Mouse (Mus musculus) lung, embryonic 14.5 days (tissue): ENCODE measurements around the gene Nsmce4a. TPM values are rescaled to one million over a fixed set of nuclear protein-coding genes. Genes with fewer than 3 reads are reported as not detected.

ENCODE experiments used
- ATAC-seq: fragments of 200-750 bp; cut with Nextera tagmentation; 2 replicates; pipeline ENCODE4 v1.8.0; 2017; ENCODE audit warnings: mild to moderate bottlenecking, moderate TSS enrichment, moderate library complexity; ENCODE audit not compliant: insufficient read depth
- DNase-seq: peaks from one replicate; pipeline ENCODE4 v3.0.0-alpha.2; 2015
- H3K27ac ChIP-seq: fragments of 300-500 bp; sonication (generic); 2 replicates; pipeline ENCODE4 v1.5.1; 2014; ENCODE audit warnings: low read depth, mild to moderate bottlenecking, moderate library complexity
- H3K27me3 ChIP-seq: fragments of 300-500 bp; sonication (generic); 2 replicates; pipeline ENCODE4 v1.6.1; 2014; ENCODE audit warnings: low read length, control low read depth; ENCODE audit not compliant: insufficient read depth
- H3K36me3 ChIP-seq: fragments of 300-500 bp; sonication (generic); 2 replicates; pipeline ENCODE4 v1.6.1; 2014; ENCODE audit warnings: control low read depth; ENCODE audit not compliant: insufficient read depth
- H3K4me1 ChIP-seq: fragments of 300-500 bp; sonication (generic); 2 replicates; pipeline ENCODE4 v1.6.1; 2014; ENCODE audit warnings: antibody characterized with exemption, control low read depth; ENCODE audit not compliant: insufficient read depth
- H3K4me2 ChIP-seq: fragments of 300-500 bp; sonication (generic); 2 replicates; pipeline ENCODE4 v1.6.1; 2014; ENCODE audit warnings: mild to moderate bottlenecking
- H3K4me3 ChIP-seq: fragments of 300-500 bp; sonication (generic); 2 replicates; pipeline ENCODE4 v1.5.1; 2014; ENCODE audit warnings: low read depth, low read length
- H3K9ac ChIP-seq: fragments of 300-500 bp; sonication (generic); 2 replicates; pipeline ENCODE4 v1.6.1; 2014
- H3K9me3 ChIP-seq: fragments of 300-500 bp; sonication (generic); 2 replicates; pipeline ENCODE4 v1.6.1; 2016; ENCODE audit warnings: low read depth, low read length, control low read depth
- CTCF ChIP-seq: IDR thresholded peaks from 2 replicates; pipeline ENCODE4 v1.5.1; 2016; ENCODE audit warnings: antibody characterized with exemption, low read depth
- whole genome bisulfite sequencing: fragments of 180-500 bp; shearing (Covaris S2); extraction: QIAGEN DNeasy Blood & Tissue Kit; methylation state at CpG from one replicate; pipeline ENCODE4 v1.1.7; 2014; 5-methylcytosine and 5-hydroxymethylcytosine counted together
- polyA plus RNA-seq: library from polyadenylated mRNA; unstranded; fragments of >200 nt; fragmentation: Nextera tagmentation; extraction: Ambion mirVana; gene quantifications from 2 replicates; pipeline ENCODE4 v1.2.1, GENCODE M21; 2014

Nsmce4a gene
- polyA plus RNA-seq, 1 experiment from 2014 or later = 192 TPM

DNA sequence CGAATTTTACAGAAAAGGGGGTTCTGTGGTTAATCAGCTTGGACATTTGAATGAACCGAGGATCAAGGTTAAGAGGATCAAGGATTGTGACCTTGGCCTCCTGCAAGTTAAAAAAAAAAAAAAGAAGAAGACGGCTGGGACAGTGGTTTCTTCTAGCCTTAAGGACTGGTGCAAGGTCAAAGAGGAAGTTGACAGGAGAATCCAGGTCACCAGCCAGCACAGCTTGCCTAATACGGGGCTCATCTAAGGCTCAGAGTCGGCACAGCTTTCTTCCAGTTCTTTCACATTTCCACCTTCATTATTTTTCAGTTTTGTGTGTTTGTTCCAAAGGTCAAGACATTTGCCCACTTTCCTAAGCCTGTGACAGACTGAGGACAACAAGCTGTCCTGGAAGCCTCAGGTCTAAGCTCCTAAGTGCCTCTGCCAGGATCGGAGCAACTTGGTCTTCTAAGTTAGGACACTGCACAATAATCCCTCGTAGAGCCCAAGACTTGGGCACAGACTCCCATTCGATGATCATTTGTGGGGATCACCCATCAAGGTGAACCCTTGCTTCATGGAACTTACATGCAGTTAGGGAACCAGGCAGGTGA is 18.0 kb upstream of the Nsmce4a start:
- Histone ChIP-seq H3K27ac (no peak overlapping the region; the same call in 1 of the 2 replicates), H3K9ac (no peak overlapping the region), H3K4me1 (no peaks in the 10 kb centered on the region), H3K36me3 (no peaks in the 10 kb centered on the region), H3K4me3 (no peak overlapping the region), H3K4me2 (no peak overlapping the region), H3K27me3 (no peaks in the 10 kb centered on the region), H3K9me3 (no peaks in the 10 kb centered on the region)
- no peak for DNase-seq
- WGBS = 54% methylated on average over 8 of the region's 8 CpGs
- TF ChIP-seq CTCF = no peak
- no peak for ATAC-seq

DNA sequence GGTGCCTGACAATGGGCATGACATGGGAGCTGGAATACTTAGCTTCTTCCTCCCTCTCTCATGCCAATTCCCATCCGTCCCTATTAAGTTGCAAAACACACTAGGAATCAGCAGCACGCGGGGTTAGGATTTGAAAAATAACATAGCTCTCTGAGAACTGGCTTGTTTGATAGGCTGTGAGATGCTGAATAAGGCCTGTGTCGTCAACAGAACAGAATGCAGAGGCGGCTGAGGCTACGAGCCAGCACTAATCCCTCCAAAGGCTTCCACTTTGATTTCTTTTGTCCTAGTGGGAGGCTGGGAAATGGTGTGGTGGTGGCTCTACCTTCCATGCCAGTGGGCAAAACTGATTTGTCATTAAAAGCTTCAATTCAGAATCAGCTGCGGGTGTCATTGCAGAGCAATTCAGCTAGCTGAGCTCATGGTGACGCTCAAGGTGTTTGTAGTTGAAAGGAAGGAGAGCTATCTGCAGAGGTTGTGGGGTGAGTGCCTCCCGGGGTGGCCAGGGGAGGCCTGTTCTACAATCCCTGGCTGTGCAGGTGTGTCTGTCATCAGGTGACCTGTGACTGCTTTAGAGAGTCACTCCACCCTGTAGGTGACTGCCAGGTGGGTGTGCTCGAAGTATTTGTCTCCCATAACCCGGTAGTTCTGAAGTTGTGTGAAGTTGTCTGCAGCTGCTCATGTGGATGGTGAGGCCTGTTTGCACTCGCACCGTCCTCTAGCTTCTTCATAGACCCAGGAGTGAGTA is 17.3 kb upstream of the Nsmce4a start:
- Histone ChIP-seq H3K9me3 (no peaks in the 10 kb centered on the region), H3K9ac (no peak overlapping the region), H3K4me3 (no peak overlapping the region), H3K4me1 (no peaks in the 10 kb centered on the region), H3K27ac (no peak overlapping the region; the same call in 1 of the 2 replicates), H3K36me3 (no peaks in the 10 kb centered on the region), H3K27me3 (no peaks in the 10 kb centered on the region), H3K4me2 (no peak overlapping the region)
- ATAC-seq (no peak), DNase-seq (peak; percentile 18)
- no peak for TF ChIP-seq CTCF
- WGBS = 49% methylated on average over 13 of the region's 13 CpGs

DNA sequence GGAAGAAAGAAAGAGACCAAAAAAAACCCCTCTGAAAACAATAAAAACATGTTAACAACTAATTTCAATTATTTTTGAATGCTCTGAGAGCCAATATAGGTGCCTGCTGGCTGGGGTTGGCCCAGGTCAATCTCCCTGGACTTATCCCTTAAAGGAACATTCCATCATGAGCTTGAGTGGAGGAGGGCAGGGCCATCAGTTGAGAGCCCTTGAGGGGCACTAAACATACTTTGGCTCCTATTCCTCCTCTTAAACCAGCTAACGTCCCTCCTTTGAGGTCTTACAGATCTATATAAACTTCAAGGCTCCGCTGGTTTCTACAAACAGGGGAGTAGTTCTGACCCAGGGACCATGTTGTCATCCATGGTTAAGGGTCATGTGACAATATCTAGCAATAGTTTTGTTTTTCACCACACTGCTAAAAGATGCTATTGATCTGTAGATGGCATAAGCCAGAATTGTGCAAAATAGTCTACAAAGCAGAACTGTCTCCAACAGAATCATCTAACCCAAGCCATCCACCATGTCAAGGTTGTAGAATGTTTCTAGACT is 13.7 kb upstream of the Nsmce4a start:
- Histone ChIP-seq H3K4me2 (no peak overlapping the region), H3K27me3 (no peaks in the 10 kb centered on the region), H3K9me3 (no peaks in the 10 kb centered on the region), H3K36me3 (no peaks in the 10 kb centered on the region), H3K4me1 (no peaks in the 10 kb centered on the region), H3K4me3 (no peak overlapping the region), H3K9ac (no peak overlapping the region), H3K27ac (no peak overlapping the region)
- no peak for ATAC-seq
- peak; percentile 27 for DNase-seq
- 52% methylated on average over 2 of the region's 2 CpGs for WGBS
- TF ChIP-seq CTCF = no peak

DNA sequence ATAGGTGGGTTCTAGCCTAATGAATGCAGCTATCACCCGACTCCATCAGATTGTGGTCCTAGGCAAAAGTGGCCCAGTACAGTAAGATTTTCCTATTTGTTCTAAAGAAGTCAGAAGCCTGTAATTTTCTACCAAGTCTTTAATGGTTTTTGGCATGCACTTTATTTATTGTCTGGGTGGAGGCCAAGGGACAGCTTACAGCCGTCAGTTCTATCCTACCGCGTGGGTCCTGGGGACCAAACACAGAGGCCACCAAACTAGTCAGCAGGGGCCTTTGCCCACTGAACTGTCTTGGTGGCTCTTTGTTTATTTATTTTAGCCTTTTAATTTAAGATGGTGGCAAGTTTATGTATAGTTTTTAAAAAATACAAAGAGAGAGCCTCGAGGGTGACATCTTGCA is 5.7 kb upstream of the Nsmce4a start:
- Histone ChIP-seq H3K36me3 (no peaks in the 10 kb centered on the region), H3K9me3 (no peaks in the 10 kb centered on the region), H3K27ac (no peak overlapping the region), H3K4me2 (no peak overlapping the region), H3K9ac (no peak overlapping the region), H3K4me3 (no peak overlapping the region), H3K4me1 (peaks cover 10% of the 10 kb centered on the region), H3K27me3 (no peaks in the 10 kb centered on the region)
- no peak for TF ChIP-seq CTCF
- 52% methylated on average over 5 of the region's 5 CpGs for WGBS
- ATAC-seq = peak; percentile 56; the same call in 1 of the 2 replicates
- DNase-seq = peak; percentile 84

GRCm38 (mm10) chr7:130578066-130578465 is 5.1 kb upstream of the Nsmce4a start:
- Histone ChIP-seq H3K27ac (no peak overlapping the region), H3K9ac (no peak overlapping the region), H3K4me3 (no peak overlapping the region), H3K27me3 (no peaks in the 10 kb centered on the region), H3K36me3 (no peaks in the 10 kb centered on the region), H3K9me3 (no peaks in the 10 kb centered on the region), H3K4me2 (peak overlapping the region; percentile 57; the same call in 1 of the 2 replicates), H3K4me1 (peaks cover 10% of the 10 kb centered on the region)
- ATAC-seq = 0 out of 2 replicates have a peak, but pooled peaks have one; percentile 9
- no peak for DNase-seq
- no peak for TF ChIP-seq CTCF
- WGBS = 78% methylated on average over 2 of the region's 2 CpGs

- peak within 1 kb of the TSS; percentile 21; the same call in 1 of the 2 replicates for H3K9ac ChIP-seq
- ATAC-seq (no peak), DNase-seq (peak; percentile 47)
- peak within 1 kb of the TSS; percentile 57 for H3K4me2 ChIP-seq
- TF ChIP-seq CTCF = no peak
- H3K36me3 ChIP-seq = no peaks in the 10 kb centered on the region
- H3K9me3 ChIP-seq = no peaks in the 10 kb centered on the region
- no peaks in the 10 kb centered on the region for H3K27me3 ChIP-seq
- H3K4me3 ChIP-seq = peak within 1 kb of the TSS; percentile 22
- peaks cover 10% of the 10 kb centered on the region for H3K4me1 ChIP-seq
- peak within 1 kb of the TSS; percentile 10; the same call in 1 of the 2 replicates for H3K27ac ChIP-seq
- WGBS = 20% methylated on average over 15 of the region's 15 CpGs
These were observed 4.6 kb upstream of the Nsmce4a start, which contains the start of gene Tacc2 for GRCm38 (mm10) chr7:130577388-130578003. Tacc2 (plus strand) TSS chr7:130577438.

GRCm38 (mm10) chr7:130576981-130577380 is 4.1 kb upstream of the Nsmce4a start:
- H3K27ac ChIP-seq = no peak overlapping the region; the same call in 1 of the 2 replicates
- WGBS = 10% methylated on average over 10 of the region's 10 CpGs
- no peaks in the 10 kb centered on the region for H3K36me3 ChIP-seq
- peak overlapping the region; percentile 22 for H3K4me3 ChIP-seq
- DNase-seq (peak; percentile 70), ATAC-seq (no peak)
- H3K9me3 ChIP-seq = no peaks in the 10 kb centered on the region
- peak overlapping the region; percentile 21; the same call in 1 of the 2 replicates for H3K9ac ChIP-seq
- 0 out of 2 replicates have a peak, but pooled peaks have one; percentile 8 for TF ChIP-seq CTCF
- peaks cover 10% of the 10 kb centered on the region for H3K4me1 ChIP-seq
- H3K27me3 ChIP-seq = no peaks in the 10 kb centered on the region
- peak overlapping the region; percentile 57 for H3K4me2 ChIP-seq
